Mouse (Mus musculus) lung, adult 2 months (tissue): ENCODE results near the gene Gsta3. TPM values are rescaled to one million over a fixed set of nuclear protein-coding genes. Genes with fewer than 3 reads are reported as not detected.
"Not testable (repeated sequence)": the region's sequence is repeated elsewhere in the genome, so short reads cannot be mapped to it uniquely, and the experiment has no call there.

ENCODE experiments used
- DNase-seq: peaks from one replicate; pipeline ENCODE4 v3.0.0; 2022
- H3K4me1 ChIP-seq: fragments of 200-500 bp; 2 replicates; pipeline ENCODE4 v1.6.1; 2011; ENCODE audit warnings: low read length; ENCODE audit not compliant: control insufficient read depth, insufficient read depth
- H3K4me3 ChIP-seq: fragments of 200-500 bp; replicated peaks from 2 replicates; pipeline ENCODE3; 2011; ENCODE audit warnings: low read depth, mild to moderate bottlenecking, control low read depth, low read length; ENCODE audit errors: extremely low read depth
- CTCF ChIP-seq: fragments of 200-500 bp; IDR thresholded peaks from 2 replicates; pipeline ENCODE4 v1.5.1; 2011; ENCODE audit warnings: mild to moderate bottlenecking, low read length, control low read depth; ENCODE audit not compliant: insufficient read depth
- POLR2A ChIP-seq: fragments of 200-500 bp; IDR thresholded peaks from 2 replicates; pipeline ENCODE4 v1.6.1; 2011; ENCODE audit warnings: low read depth, mild to moderate bottlenecking, control low read depth, low read length, borderline replicate concordance; ENCODE audit errors: extremely low read depth
- WGBS: fragments of 180-500 bp; shearing (Covaris S2); methylation state at CpG from one replicate; pipeline ENCODE4 v1.1.7; 2018; 5-methylcytosine and 5-hydroxymethylcytosine counted together
- polyA plus RNA-seq: library from polyadenylated mRNA; depleted of rRNA; stranded (reverse); fragments of >200 nt; gene quantifications from 2 replicates; pipeline ENCODE4 v1.2.3, GENCODE M21; 2012; rRNA removed

The Gsta3 gene
- polyA plus RNA-seq = 41.7 and 70.6 TPM in 2 replicates

DNA sequence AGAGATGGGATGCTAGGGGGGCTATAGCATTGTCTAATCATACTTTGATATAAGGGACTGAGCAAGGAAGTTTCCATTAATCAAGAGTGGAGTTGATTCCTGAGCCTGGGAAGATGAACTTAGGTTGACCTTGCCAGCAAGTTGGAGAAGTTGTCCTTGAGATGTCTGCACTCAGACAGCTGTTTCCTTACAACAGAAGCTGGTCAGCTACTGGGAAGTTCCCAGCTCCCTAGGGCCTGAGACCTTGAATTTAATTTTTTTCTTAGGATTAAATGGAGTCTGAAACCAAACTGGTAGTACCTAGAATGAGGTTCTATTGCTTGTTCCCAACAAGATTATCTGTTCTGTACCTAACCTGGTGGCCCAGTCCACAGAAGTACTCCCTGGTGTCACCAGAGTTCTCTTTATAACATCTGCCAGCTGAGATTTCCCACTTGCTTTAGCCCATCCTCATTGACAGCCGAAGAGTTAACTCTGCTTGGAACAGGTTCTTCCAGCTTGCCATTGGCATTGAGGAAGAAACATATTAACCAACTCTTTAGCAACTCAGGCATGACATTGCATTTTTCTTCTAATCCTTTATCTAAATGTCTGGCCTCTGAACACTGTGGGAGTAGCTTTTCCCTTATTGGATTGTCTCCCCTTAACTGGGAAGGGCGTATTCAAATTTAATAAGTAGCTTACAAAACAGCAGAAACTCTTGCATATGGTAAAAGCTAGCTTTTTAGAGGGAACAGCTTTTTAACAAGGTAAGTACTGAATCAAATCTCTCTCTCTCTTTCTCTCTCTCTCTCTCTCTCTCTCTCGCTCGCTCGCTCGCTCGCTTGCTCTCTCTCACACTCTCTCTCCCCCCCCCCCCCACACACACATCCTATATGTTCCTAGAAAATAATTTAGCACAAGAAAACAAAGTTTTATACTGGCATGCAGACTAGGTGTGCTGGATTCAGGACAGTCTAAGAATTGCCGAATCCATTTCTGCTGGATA lies at the start of gene Gsta3:
Gene Gsta3 (plus strand): TSS at position 679 of the 988 bp plus-strand sequence.
- WGBS = 55% methylated on average over 6 of the region's 8 CpGs
- peak; percentile 28 for DNase-seq
- TF ChIP-seq POLR2A (no peak), CTCF (no peak)
- peak within 1 kb of the TSS; percentile 43 for H3K4me3 ChIP-seq
- peaks cover 3% of the 10 kb centered on the region for H3K4me1 ChIP-seq

- 75% methylated on average over 1 of the region's 1 CpGs for WGBS
- TF ChIP-seq CTCF (no peak), POLR2A (no peak)
- H3K4me1 ChIP-seq = no peaks in the 10 kb centered on the region
- no peak overlapping the region for H3K4me3 ChIP-seq
- no peak for DNase-seq
Observed at GRCm38 (mm10) chr1:21206241-21206640, 34.1 kb upstream of the Gsta3 start.

DNA sequence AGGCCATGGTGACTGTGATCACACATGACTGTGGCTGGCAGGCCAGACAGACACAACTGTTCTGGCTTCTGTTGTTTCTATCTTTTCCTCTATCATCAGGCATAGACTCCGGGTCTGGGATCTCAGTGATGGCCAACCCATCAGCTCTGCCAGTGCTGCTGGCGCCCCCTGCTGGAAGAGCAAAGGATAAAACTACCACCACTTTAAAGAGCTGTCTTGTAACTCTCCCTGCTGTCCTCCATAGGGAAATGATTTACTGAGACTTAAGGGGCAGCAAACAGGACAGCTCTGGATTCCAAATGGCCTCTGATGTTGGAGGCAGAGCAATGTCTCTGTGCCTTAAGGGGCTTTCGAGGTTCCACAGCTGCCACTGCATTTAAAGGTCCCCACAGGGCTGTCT lies 26.9 kb upstream of the Gsta3 start:
- not testable (repeated sequence) for DNase-seq, H3K4me3 ChIP-seq, H3K4me1 ChIP-seq
- 14% methylated on average over 3 of the region's 3 CpGs for WGBS

- whole genome bisulfite sequencing = 63% methylated on average over 6 of the region's 6 CpGs
- not testable (repeated sequence) for DNase-seq, H3K4me3 ChIP-seq, H3K4me1 ChIP-seq
Observed at GRCm38 (mm10) chr1:21213991-21214692, 26.2 kb upstream of the Gsta3 start.

GRCm38 (mm10) chr1:21218489-21218919 lies 21.9 kb upstream of the Gsta3 start, which contains the start of gene Tmem14a:
TSS of gene Tmem14a (plus strand) at chr1:21218575.
- peak; percentile 88 for DNase-seq
- Histone ChIP-seq H3K4me1 (0 out of 2 replicates have a peak, but pooled peaks cover 5% of the 10 kb centered on the region), H3K4me3 (peak within 1 kb of the TSS; percentile 99)
- TF ChIP-seq POLR2A (peak; percentile 85; the same call in 1 of the 2 replicates), CTCF (peak; percentile 73)
- under 1% methylated on average over 17 of the region's 17 CpGs for WGBS

GRCm38 (mm10) chr1:21227756-21228395 lies 12.5 kb upstream of the Gsta3 start:
- TF ChIP-seq POLR2A = no peak
- TF ChIP-seq CTCF = no peak
- no peak for DNase-seq
- no peak overlapping the region for H3K4me3 ChIP-seq
- 73% methylated on average over 6 of the region's 6 CpGs for WGBS
- H3K4me1 ChIP-seq = peaks cover 12% of the 10 kb centered on the region

GRCm38 (mm10) chr1:21228740-21229722 lies 11.4 kb upstream of the Gsta3 start:
- H3K4me3 ChIP-seq, DNase-seq: not testable (repeated sequence)
- WGBS = 68% methylated on average over 15 of the region's 15 CpGs
- H3K4me1 ChIP-seq = peaks cover 12% of the 10 kb centered on the region

DNA sequence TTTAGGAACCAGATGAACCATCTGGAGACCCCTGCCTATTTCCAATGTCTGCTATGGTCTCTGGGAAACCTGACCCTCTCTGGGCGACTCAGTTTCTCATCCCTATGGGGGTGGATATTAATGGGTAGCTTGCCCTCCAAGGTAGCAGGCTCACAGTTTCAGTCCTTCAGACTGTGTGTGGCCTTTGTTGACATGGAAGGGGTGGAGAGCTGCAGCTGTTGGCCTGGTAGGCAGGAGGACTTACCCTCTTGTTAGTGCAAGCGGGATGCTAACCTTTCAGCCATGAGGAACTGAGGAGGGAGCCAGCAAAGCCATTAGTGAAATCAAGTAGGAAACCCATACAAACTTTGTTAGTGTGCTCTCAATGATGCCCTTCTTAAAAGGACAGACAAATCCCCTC lies 10.0 kb upstream of the Gsta3 start:
- whole genome bisulfite sequencing = 80% methylated on average over 2 of the region's 2 CpGs
- DNase-seq = no peak
- peaks cover 12% of the 10 kb centered on the region for H3K4me1 ChIP-seq
- no peak for TF ChIP-seq CTCF
- no peak for TF ChIP-seq POLR2A
- H3K4me3 ChIP-seq = no peak overlapping the region

- DNase-seq = peak; percentile 31
- peaks cover 12% of the 10 kb centered on the region for H3K4me1 ChIP-seq
- TF ChIP-seq POLR2A = no peak
- TF ChIP-seq CTCF = no peak
- H3K4me3 ChIP-seq = no peak overlapping the region
- WGBS = 48% methylated on average over 5 of the region's 5 CpGs
Observed at GRCm38 (mm10) chr1:21231744-21232464, 8.5 kb upstream of the Gsta3 start.
